Mouse (Mus musculus) adrenal gland, postnatal 36 days (tissue): ENCODE data around the gene Palm2. TPM values are rescaled to one million over a fixed set of nuclear protein-coding genes. Genes with fewer than 3 reads are reported as not detected.

ENCODE experiments used
- DNase-seq, 2 experiments: peaks; one replicate each; pipeline ENCODE4 v3.0.0; 2021; ENCODE audit warnings: mixed read lengths in 1 of 2
- total RNA-seq, 2 experiments: library from RNA; stranded (reverse); gene quantifications; 2 replicates each; pipeline ENCODE4 v1.2.3; 2021

Palm2 gene
- total RNA-seq, 2 experiments from 2014 or later = 12.7 to 47.5 TPM

DNA sequence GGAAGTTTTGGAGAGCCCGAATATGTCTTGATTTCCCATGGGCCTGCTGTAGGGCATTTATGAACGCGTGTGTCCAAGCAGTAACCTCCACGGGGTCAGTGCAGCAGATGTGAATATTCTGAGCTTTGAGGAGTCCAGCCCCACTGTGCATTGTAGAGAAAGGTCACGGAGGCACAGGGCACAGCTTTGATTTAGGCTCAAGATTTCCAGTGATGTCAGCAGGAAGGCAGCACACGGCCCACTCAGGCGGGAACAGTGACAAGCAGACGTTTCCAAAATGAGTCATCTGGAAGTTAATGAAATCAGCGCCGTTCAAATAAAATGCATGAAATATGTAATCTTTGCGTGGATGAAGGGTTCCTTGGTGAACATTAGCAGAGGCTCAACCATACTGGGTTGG, 323.9 kb downstream of the Palm2 start:
- peak; percentile 41 to 49 for DNase-seq

Other genes with a start within 250 kb of the Palm2 start
- gene Ptpn3, start 132.4 kb upstream of the Palm2 start, total RNA-seq = 10 to 100 TPM; 22.8 to 35.6 TPM
- 100 to 1,000 TPM in 1 of 2 experiments, 10 to 100 TPM in 1; 40.6 to 108 TPM for gene Pakap, start 133.9 kb downstream of the Palm2 start, total RNA-seq